Mouse (Mus musculus) stomach, embryonic 14.5 days (tissue): ENCODE measurements around the gene Enpp5. TPM values are rescaled to one million over a fixed set of nuclear protein-coding genes. Genes with fewer than 3 reads are reported as not detected.

Experiments
- ATAC-seq: fragments of 200-750 bp; cut with Nextera tagmentation; 2 replicates; pipeline ENCODE4 v1.8.0; 2017; ENCODE audit warnings: low read depth, moderate TSS enrichment; ENCODE audit not compliant: insufficient number of reproducible peaks, insufficient read depth, low FRiP score
- H3K27ac ChIP-seq: fragments of 300-500 bp; sonication (generic); 2 replicates; pipeline ENCODE4 v1.5.1; 2014; ENCODE audit warnings: mild to moderate bottlenecking, low read length, moderate library complexity, mixed read lengths
- H3K27me3 ChIP-seq: fragments of 300-500 bp; sonication (generic); 2 replicates; pipeline ENCODE4 v1.6.1; 2014; ENCODE audit warnings: low read length, control low read depth, mixed read lengths; ENCODE audit not compliant: control insufficient read depth, insufficient read depth
- H3K36me3 ChIP-seq: fragments of 300-500 bp; sonication (generic); 2 replicates; pipeline ENCODE4 v1.6.1; 2014; ENCODE audit warnings: mild to moderate bottlenecking, control low read depth, low read length, moderate library complexity, mixed read lengths; ENCODE audit not compliant: control insufficient read depth, insufficient read depth
- H3K4me1 ChIP-seq: fragments of 300-500 bp; sonication (generic); 2 replicates; pipeline ENCODE4 v1.6.1; 2014; ENCODE audit warnings: low read length, control low read depth, mixed read lengths; ENCODE audit not compliant: control insufficient read depth, insufficient read depth
- H3K4me2 ChIP-seq: fragments of 300-500 bp; sonication (generic); replicated peaks from 2 replicates; pipeline ENCODE4 v1.6.1; 2014; ENCODE audit warnings: low read depth, low read length, control low read depth
- H3K4me3 ChIP-seq: fragments of 300-500 bp; sonication (generic); 2 replicates; pipeline ENCODE4 v1.5.1; 2014; ENCODE audit warnings: low read depth, low read length, control low read depth
- H3K9ac ChIP-seq: fragments of 300-500 bp; sonication (generic); replicated peaks from 2 replicates; pipeline ENCODE4 v1.6.1; 2014; ENCODE audit warnings: low read depth, mild to moderate bottlenecking, control low read depth, low read length, moderate library complexity, mixed read lengths
- H3K9me3 ChIP-seq: fragments of 300-500 bp; sonication (generic); 2 replicates; pipeline ENCODE4 v1.6.1; 2016; ENCODE audit warnings: low read depth, low read length, control low read depth; ENCODE audit not compliant: control insufficient read depth
- WGBS: fragments of 180-500 bp; shearing (Covaris S2); extraction: QIAGEN DNeasy Blood & Tissue Kit; methylation state at CpG from one replicate; pipeline ENCODE4 v1.1.7; 2014; 5-methylcytosine and 5-hydroxymethylcytosine counted together
- polyA plus RNA-seq: library from polyadenylated mRNA; unstranded; fragments of >200 nt; fragmentation: Nextera tagmentation; extraction: Ambion mirVana; gene quantifications from 2 replicates; pipeline ENCODE4 v1.2.1, GENCODE M21; 2014

The Enpp5 gene
- polyA plus RNA-seq, 1 experiment from 2014 or later, result 19.9 TPM

- Histone ChIP-seq H3K27ac (no peak overlapping the region), H3K9ac (no peak overlapping the region), H3K36me3 (no peaks in the 10 kb centered on the region), H3K4me3 (no peak overlapping the region), H3K27me3 (no peaks in the 10 kb centered on the region), H3K4me1 (no peaks in the 10 kb centered on the region), H3K4me2 (no peak overlapping the region), H3K9me3 (no peaks in the 10 kb centered on the region)
- no peak for ATAC-seq
- 50% methylated on average over 6 of the region's 6 CpGs for WGBS
Measured at GRCm38 (mm10) chr17:44134106-44134505, 55.5 kb downstream of the Enpp5 start.

- H3K9ac ChIP-seq, result no peak overlapping the region
- WGBS, result 61% methylated on average over 9 of the region's 9 CpGs
- H3K9me3 ChIP-seq, result no peaks in the 10 kb centered on the region
- no peaks in the 10 kb centered on the region for H3K4me1 ChIP-seq
- H3K36me3 ChIP-seq, result no peaks in the 10 kb centered on the region
- no peak overlapping the region for H3K27ac ChIP-seq
- no peak for ATAC-seq
- peak overlapping the region; percentile 14; the same call in 1 of the 2 replicates for H3K4me2 ChIP-seq
- H3K27me3 ChIP-seq, result no peaks in the 10 kb centered on the region
- no peak overlapping the region for H3K4me3 ChIP-seq
Measured at GRCm38 (mm10) chr17:44134545-44134944, 55.9 kb downstream of the Enpp5 start.

GRCm38 (mm10) chr17:44136018-44136417 lies 57.4 kb downstream of the Enpp5 start:
- Histone ChIP-seq H3K27ac (no peak overlapping the region), H3K4me2 (no peak overlapping the region), H3K4me3 (no peak overlapping the region), H3K9me3 (no peaks in the 10 kb centered on the region), H3K27me3 (no peaks in the 10 kb centered on the region), H3K9ac (no peak overlapping the region), H3K36me3 (no peaks in the 10 kb centered on the region), H3K4me1 (no peaks in the 10 kb centered on the region)
- 47% methylated on average over 8 of the region's 8 CpGs for WGBS
- no peak for ATAC-seq

Other genes with a start within 250 kb of the Enpp5 start
- 4.9 and 6.4 TPM in 2 replicates for gene Enpp4, start 27.0 kb downstream of the Enpp5 start, polyA plus RNA-seq
- gene Clic5, start 109.8 kb downstream of the Enpp5 start, polyA plus RNA-seq, result 0.59 and 1.4 TPM in 2 replicates